Mouse (Mus musculus) stomach, embryonic 15.5 days (tissue): ENCODE results near the gene Aldh18a1. TPM values are rescaled to one million over a fixed set of nuclear protein-coding genes. Genes with fewer than 3 reads are reported as not detected.
A peak's percentile ranks its signal among the peaks of the same experiment; 100 is the strongest.
"Not testable (repeated sequence)": the region's sequence is repeated elsewhere in the genome, so short reads cannot be mapped to it uniquely, and the experiment has no call there.

Experiments
- ATAC-seq: fragments of 200-750 bp; cut with Nextera tagmentation; 2 replicates; pipeline ENCODE4 v1.8.0; 2017; ENCODE audit warnings: low read depth, moderate number of reproducible peaks, moderate TSS enrichment; ENCODE audit not compliant: insufficient read depth, low FRiP score
- H3K27ac ChIP-seq: fragments of 300-500 bp; sonication (generic); 2 replicates; pipeline ENCODE4 v1.5.1; 2015; ENCODE audit warnings: mild to moderate bottlenecking, inconsistent platforms
- H3K27me3 ChIP-seq: fragments of 300-500 bp; sonication (generic); replicated peaks from 2 replicates; pipeline ENCODE4 v1.6.1; 2015; ENCODE audit warnings: inconsistent platforms
- H3K36me3 ChIP-seq: fragments of 300-500 bp; sonication (generic); 2 replicates; pipeline ENCODE4 v1.6.1; 2015; ENCODE audit warnings: inconsistent platforms
- H3K4me1 ChIP-seq: fragments of 300-500 bp; sonication (generic); 2 replicates; pipeline ENCODE4 v1.6.1; 2015; ENCODE audit warnings: inconsistent platforms
- H3K4me2 ChIP-seq: fragments of 300-500 bp; sonication (generic); 2 replicates; pipeline ENCODE4 v1.6.1; 2015; ENCODE audit warnings: mild to moderate bottlenecking, inconsistent platforms
- H3K4me3 ChIP-seq: fragments of 300-500 bp; sonication (generic); replicated peaks from 2 replicates; pipeline ENCODE4 v1.5.1; 2015; ENCODE audit warnings: inconsistent platforms
- H3K9ac ChIP-seq: fragments of 300-500 bp; sonication (generic); 2 replicates; pipeline ENCODE4 v1.6.1; 2015; ENCODE audit warnings: inconsistent platforms
- H3K9me3 ChIP-seq: fragments of 300-500 bp; sonication (generic); 2 replicates; pipeline ENCODE4 v1.6.1; 2016; ENCODE audit warnings: inconsistent platforms
- WGBS: fragments of 180-500 bp; shearing (Covaris S2); methylation state at CpG from one replicate; pipeline ENCODE4 v1.1.7; 2015; 5-methylcytosine and 5-hydroxymethylcytosine counted together
- polyA plus RNA-seq: library from polyadenylated mRNA; unstranded; fragments of >200 nt; fragmentation: Nextera tagmentation; extraction: Ambion mirVana; gene quantifications from 2 replicates; pipeline ENCODE4 v1.2.1, GENCODE M21; 2015

Aldh18a1 gene
- polyA plus RNA-seq, 1 experiment from 2014 or later, result 99.9 TPM

DNA sequence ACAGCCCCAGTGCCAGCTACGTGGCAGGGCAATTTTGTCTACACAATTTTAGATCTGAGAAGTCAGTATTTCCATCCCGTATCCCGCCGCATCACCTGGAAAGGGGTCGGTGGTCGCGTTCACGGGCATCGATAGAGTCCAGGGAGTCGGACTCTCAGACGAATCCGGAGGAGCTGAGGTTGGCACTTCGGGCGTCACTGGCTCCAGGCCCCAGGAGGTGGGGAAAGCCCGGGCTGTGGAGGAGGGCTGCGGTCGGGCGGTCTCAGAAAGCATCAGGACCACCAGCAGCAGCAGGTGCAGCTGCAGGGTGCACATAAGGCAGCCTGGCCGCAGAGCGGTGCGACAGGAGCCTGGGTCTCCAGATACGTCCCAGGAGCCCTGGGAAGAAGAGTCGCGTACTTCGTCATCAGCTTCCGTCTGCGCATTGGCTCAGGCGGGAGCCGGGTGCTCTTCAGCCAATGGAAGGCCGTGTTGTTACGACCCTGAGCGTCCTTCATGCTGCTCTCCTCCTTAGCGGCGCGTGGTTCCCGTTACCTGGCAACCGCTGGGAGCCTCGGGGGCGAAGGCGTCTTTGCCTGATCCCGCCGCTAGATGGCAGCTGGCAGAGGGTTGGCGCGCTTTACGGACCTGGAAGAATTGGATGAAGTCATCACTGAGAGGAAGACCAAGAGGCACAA lies 23.7 kb upstream of the Aldh18a1 start, which contains the start of the genes Tctn3 and Entpd1:
Tctn3 (minus strand) TSS at position 404 of the 677 bp plus-strand sequence.
Entpd1 (plus strand) TSS at position 537 of the 677 bp plus-strand sequence.
- peak within 1 kb of the TSS; percentile 43 for H3K9ac ChIP-seq
- ATAC-seq, result peak; percentile 100
- no peaks in the 10 kb centered on the region; the same call in 1 of the 2 replicates for H3K4me1 ChIP-seq
- under 1% methylated on average over 45 of the region's 45 CpGs for WGBS
- peak within 1 kb of the TSS; percentile 84 for H3K4me2 ChIP-seq
- no peaks in the 10 kb centered on the region for H3K27me3 ChIP-seq
- H3K36me3 ChIP-seq, result peaks cover 10% of the 10 kb centered on the region; the same call in 1 of the 2 replicates
- no peak within 1 kb of the TSS for H3K27ac ChIP-seq
- peak within 1 kb of the TSS; percentile 95 for H3K4me3 ChIP-seq
- H3K9me3 ChIP-seq, result no peaks in the 10 kb centered on the region

DNA sequence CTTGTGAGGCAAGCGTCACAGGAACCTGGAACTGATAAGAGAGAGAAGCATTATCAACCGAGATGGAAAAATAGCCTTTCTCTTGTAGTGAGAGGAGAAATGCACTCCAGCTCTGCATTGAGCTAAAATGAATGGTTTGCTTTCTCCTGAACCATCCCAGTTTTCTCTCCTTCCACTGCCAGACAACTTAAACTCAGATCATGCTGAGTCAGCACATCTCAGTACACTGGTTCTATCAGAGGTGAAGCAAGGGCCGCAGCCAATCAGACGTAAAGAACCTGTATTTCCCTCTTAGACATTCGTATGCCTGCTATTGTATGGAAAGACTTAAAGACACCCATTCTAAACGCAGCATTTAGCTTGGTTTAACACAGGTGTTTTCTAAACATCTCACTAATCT lies 19.4 kb upstream of the Aldh18a1 start:
- H3K4me3 ChIP-seq, result no peak overlapping the region
- no peak overlapping the region for H3K9ac ChIP-seq
- 84% methylated on average over 6 of the region's 6 CpGs for WGBS
- no peak overlapping the region for H3K4me2 ChIP-seq
- H3K4me1 ChIP-seq, result no peaks in the 10 kb centered on the region; the same call in 1 of the 2 replicates
- no peaks in the 10 kb centered on the region for H3K9me3 ChIP-seq
- no peak overlapping the region for H3K27ac ChIP-seq
- no peak for ATAC-seq
- peaks cover 10% of the 10 kb centered on the region; the same call in 1 of the 2 replicates for H3K36me3 ChIP-seq
- H3K27me3 ChIP-seq, result no peaks in the 10 kb centered on the region

DNA sequence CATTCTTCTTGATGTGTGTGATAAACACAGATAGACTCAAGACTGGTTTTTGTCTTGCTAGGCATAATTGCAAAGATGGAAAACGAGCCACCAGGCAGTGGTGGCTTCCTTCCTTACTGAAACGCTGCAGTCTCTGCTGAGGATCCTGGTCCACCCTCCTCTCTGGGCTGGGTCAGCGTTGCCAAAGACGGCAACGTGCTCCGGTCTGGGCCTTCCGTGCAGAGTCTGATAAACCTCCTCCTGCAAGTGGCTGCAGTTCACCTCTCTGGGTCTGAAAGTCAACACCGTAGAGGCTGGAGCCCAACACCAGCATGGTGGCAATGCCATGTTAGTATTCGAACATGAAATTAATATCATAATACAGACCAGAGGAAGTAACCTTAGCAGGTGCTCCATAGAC lies 16.9 kb upstream of the Aldh18a1 start:
- Histone ChIP-seq H3K9ac (no peak overlapping the region), H3K36me3 (peaks cover 10% of the 10 kb centered on the region; the same call in 1 of the 2 replicates), H3K27ac (no peak overlapping the region), H3K4me1 (no peaks in the 10 kb centered on the region), H3K4me2 (no peak overlapping the region), H3K27me3 (no peaks in the 10 kb centered on the region), H3K9me3 (no peaks in the 10 kb centered on the region), H3K4me3 (no peak overlapping the region)
- ATAC-seq, result no peak
- 91% methylated on average over 9 of the region's 9 CpGs for whole genome bisulfite sequencing

DNA sequence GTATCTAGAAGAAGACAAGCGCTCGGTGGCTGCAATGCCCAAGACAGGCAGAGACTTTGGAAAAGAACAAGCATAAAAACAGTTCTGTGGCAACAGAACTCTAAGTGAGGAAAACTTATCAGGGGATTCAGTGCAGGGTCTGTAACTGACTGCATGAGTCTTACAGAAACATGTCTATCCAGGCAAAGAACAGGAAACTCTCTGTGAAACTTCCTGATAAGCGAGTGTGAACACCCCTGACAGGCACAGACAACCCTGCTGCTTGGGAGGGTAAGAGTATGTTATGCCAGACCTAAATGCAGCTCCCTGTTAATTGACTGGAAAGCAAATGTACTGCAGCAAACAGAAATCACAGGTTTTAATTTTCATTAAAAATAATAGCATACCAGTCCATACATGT lies 13.6 kb upstream of the Aldh18a1 start:
- no peaks in the 10 kb centered on the region for H3K27me3 ChIP-seq
- no peak overlapping the region for H3K4me3 ChIP-seq
- no peak overlapping the region for H3K4me2 ChIP-seq
- 88% methylated on average over 3 of the region's 3 CpGs for WGBS
- no peak for ATAC-seq
- H3K4me1 ChIP-seq, result no peaks in the 10 kb centered on the region
- H3K36me3 ChIP-seq, result no peaks in the 10 kb centered on the region
- no peak overlapping the region for H3K9ac ChIP-seq
- H3K9me3 ChIP-seq, result no peaks in the 10 kb centered on the region
- no peak overlapping the region for H3K27ac ChIP-seq

DNA sequence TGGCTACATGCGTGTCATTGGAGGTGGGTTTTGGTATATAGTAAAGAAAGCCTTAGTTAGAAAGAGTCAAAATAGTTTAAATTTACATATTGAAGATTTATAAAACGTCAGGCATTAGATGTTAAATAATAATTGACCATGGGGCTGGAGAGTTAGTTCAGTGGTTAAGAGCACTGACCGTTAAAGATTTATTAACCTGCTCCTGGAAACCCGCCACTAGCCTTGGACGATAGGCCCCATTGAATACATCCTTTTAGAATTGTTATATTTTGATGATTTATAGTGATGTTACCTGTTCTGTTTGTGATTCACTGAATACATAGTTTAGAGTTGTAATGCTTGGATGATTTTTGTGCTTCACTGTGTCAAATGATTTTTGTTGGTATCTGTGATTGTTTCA lies 12.6 kb upstream of the Aldh18a1 start:
- H3K4me2 ChIP-seq, H3K9ac ChIP-seq, H3K27ac ChIP-seq, H3K4me1 ChIP-seq, H3K36me3 ChIP-seq, ATAC-seq, H3K9me3 ChIP-seq, H3K4me3 ChIP-seq, H3K27me3 ChIP-seq: not testable (repeated sequence)
- WGBS, result 88% methylated on average over 5 of the region's 5 CpGs

DNA sequence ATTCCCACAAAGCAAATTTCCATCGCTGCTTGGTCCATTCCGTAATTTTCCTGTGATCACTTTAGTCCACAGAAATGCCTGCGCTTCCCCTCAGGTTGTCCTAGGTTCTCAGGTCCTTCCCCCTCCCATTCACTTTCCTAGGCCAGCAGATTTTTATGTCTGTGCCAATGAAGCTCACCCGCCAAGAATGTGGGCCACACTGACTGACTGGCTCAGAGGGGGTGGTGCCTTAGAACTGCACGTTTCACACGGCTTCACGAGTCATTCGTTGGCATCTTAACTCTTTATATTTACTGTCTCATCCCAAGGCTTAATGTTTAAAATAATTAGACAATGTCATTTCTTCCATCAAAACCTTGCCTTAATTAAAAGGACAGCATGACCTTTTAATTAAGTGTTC lies 7.6 kb upstream of the Aldh18a1 start:
- no peak overlapping the region for H3K4me2 ChIP-seq
- no peaks in the 10 kb centered on the region for H3K27me3 ChIP-seq
- H3K36me3 ChIP-seq, result no peaks in the 10 kb centered on the region
- H3K9ac ChIP-seq, result no peak overlapping the region
- ATAC-seq, result no peak
- no peaks in the 10 kb centered on the region for H3K4me1 ChIP-seq
- no peaks in the 10 kb centered on the region for H3K9me3 ChIP-seq
- 83% methylated on average over 8 of the region's 8 CpGs for WGBS
- no peak overlapping the region for H3K27ac ChIP-seq
- no peak overlapping the region for H3K4me3 ChIP-seq

DNA sequence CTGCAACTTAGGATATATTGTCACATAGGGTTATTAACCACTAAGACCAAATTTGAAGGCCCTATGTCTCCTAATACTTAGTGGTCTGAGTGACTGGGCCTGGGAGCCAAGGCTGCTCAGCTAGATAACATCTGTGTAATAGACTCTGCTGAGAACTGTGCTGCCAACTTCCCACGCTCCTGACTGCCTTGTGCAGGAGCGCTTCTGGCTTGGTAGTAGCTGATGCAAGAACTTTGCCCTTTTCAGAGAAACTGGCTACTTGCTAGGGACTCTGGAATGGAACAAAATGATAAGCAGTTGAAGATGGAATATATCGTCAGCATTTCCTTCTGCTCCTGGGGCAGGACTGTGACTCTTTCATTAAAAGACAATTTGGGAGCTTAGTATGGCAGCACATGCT lies 7.0 kb upstream of the Aldh18a1 start:
- no peak for ATAC-seq
- no peaks in the 10 kb centered on the region for H3K4me1 ChIP-seq
- no peak overlapping the region for H3K27ac ChIP-seq
- no peaks in the 10 kb centered on the region for H3K36me3 ChIP-seq
- no peaks in the 10 kb centered on the region for H3K9me3 ChIP-seq
- WGBS, result 85% methylated on average over 3 of the region's 3 CpGs
- H3K4me2 ChIP-seq, result no peak overlapping the region
- no peaks in the 10 kb centered on the region for H3K27me3 ChIP-seq
- no peak overlapping the region for H3K9ac ChIP-seq
- H3K4me3 ChIP-seq, result no peak overlapping the region

DNA sequence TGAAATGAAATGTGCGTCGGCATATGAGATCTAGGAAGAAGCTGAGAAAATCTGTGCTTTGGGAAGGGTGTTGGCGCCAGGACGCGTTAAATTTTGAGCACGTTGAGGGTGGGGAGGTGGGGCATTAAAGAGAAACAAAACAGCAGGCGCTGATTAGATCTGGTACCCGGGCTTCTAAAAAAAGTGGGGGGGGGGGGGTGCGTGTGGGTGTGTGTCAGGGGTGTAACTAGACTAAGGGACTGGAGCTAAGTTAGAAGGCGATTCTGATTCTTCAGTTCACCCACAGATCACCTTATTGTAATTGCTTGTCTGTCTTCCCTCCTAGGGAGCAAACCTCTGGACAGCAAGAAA lies 1.2 kb upstream of the Aldh18a1 start:
- Histone ChIP-seq H3K9ac (0 out of 2 replicates have a peak overlapping the region, but pooled peaks have one; percentile 13), H3K4me1 (0 out of 2 replicates have a peak, but pooled peaks cover 3% of the 10 kb centered on the region), H3K9me3 (no peaks in the 10 kb centered on the region), H3K27ac (peak overlapping the region; percentile 77), H3K4me3 (peak overlapping the region; percentile 74), H3K4me2 (peak overlapping the region; percentile 78), H3K36me3 (no peaks in the 10 kb centered on the region), H3K27me3 (no peaks in the 10 kb centered on the region)
- ATAC-seq, result no peak
- WGBS, result 1% methylated on average over 10 of the region's 10 CpGs

DNA sequence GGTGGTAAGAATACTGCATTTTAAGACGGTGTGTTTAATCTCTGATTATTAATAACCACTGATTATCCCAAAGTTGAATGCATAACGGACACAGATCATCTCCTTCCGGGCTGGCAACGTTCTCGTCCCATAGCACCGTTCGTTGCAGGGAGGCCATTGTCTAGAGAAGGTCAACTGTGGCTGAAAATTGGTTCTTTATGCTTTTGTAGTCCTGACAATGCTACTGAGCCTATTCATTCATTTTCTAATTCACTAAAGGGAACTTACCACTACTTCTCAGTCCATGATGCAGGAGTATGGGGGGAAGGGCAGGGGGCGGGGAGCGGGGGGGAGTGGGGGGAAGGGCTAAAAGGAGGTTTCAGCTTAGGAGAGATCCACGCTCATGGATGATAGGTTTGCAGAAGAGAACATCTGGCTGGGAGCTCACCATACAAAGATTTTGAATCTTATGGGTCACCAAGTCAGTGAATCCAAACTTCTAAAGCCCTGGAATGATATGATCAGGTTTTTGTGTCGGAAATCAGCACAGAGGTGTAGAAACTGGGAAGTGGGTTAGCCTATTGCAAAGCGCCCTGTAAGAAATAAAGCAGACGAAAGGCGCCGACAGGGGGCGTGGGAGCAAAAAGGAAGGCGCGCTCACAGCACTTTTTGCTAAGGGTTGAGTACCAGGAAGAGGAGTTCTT lies 725 bp upstream of the Aldh18a1 start:
- ATAC-seq, result peak; percentile 67
- WGBS, result under 1% methylated on average over 18 of the region's 18 CpGs
- H3K27ac ChIP-seq, result peak overlapping the region; percentile 77
- H3K9me3 ChIP-seq, result no peaks in the 10 kb centered on the region
- H3K36me3 ChIP-seq, result no peaks in the 10 kb centered on the region
- H3K4me1 ChIP-seq, result 0 out of 2 replicates have a peak, but pooled peaks cover 3% of the 10 kb centered on the region
- peak overlapping the region; percentile 74 for H3K4me3 ChIP-seq
- H3K4me2 ChIP-seq, result peak overlapping the region; percentile 78
- H3K27me3 ChIP-seq, result no peaks in the 10 kb centered on the region
- H3K9ac ChIP-seq, result 0 out of 2 replicates have a peak overlapping the region, but pooled peaks have one; percentile 13

DNA sequence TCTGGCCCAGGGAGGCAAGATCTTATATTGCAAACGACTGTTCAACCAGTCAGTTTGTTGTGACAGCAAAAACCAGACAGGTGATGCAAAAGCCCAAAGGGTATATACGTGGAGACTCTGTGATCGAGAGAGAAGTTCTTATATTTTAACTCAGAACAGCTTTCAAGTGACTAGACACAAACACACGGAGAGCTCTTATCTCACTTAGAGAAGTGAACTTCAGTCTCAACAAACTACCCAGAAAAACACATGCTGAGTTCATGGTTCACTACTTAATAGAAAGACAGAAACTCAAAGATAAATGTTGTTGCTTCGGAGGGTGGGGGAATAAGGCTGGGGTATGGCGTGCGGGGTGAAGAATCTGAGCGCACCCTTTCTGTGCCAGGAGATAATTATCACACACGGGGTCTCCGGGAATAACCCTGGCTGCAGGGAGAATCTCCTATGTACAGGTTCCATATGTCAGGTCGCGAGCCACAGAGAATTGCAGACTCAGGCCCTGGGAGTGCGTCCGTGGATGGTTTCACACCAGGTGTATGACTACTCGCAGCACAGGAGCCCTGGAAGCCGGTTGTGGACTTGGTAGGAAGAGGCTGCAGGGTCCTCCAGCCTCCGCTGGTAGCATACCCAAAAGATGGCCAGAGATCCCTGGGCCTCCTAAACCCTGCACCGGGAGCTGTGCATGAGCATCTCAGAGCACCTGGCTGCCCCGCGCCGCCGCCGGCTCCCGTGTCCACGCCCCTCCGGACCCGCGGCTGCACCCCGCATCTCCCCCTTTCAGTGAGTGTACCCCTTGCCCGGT lies 571 bp downstream of the Aldh18a1 start:
- Histone ChIP-seq H3K9me3 (no peaks in the 10 kb centered on the region), H3K4me1 (0 out of 2 replicates have a peak, but pooled peaks cover 3% of the 10 kb centered on the region), H3K9ac (peak overlapping the region; percentile 52), H3K27me3 (no peaks in the 10 kb centered on the region), H3K36me3 (no peaks in the 10 kb centered on the region), H3K4me2 (peak overlapping the region; percentile 78), H3K4me3 (peak overlapping the region; percentile 74), H3K27ac (peak overlapping the region; percentile 45; the same call in 1 of the 2 replicates)
- WGBS, result 3% methylated on average over 28 of the region's 30 CpGs
- peak; percentile 38 for ATAC-seq

DNA sequence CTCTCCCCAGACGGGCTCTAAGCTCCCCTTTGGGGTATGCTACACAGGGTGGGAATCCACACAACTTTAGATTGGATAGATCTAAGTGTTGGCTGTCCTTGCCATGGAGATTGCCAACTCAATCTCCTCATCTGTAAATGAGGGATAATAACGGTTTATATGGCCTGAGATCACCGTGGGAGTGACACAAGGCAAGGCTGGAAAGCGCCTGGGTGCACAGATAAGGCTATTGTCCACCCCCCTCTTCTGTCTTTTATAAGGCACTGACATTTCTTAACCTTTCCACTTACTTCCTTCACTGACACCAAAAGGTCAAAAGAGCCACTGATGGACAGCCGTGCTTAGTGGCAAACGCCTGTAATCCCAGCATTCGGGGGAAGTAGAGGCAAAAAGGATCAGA lies 1.4 kb downstream of the Aldh18a1 start:
- 59% methylated on average over 7 of the region's 7 CpGs for WGBS
- Histone ChIP-seq H3K36me3 (no peaks in the 10 kb centered on the region), H3K9me3 (no peaks in the 10 kb centered on the region), H3K4me3 (peak overlapping the region; percentile 74), H3K9ac (no peak overlapping the region), H3K4me1 (0 out of 2 replicates have a peak, but pooled peaks cover 3% of the 10 kb centered on the region), H3K27ac (no peak overlapping the region), H3K27me3 (no peaks in the 10 kb centered on the region), H3K4me2 (peak overlapping the region; percentile 78)
- ATAC-seq, result no peak
